Mouse (Mus musculus) layer of hippocampus, adult 2 months (tissue): Measurements from ENCODE around the gene Chn2. TPM values are rescaled to one million over a fixed set of nuclear protein-coding genes. Genes with fewer than 3 reads are reported as not detected.
"Not testable (repeated sequence)": the region's sequence is repeated elsewhere in the genome, so short reads cannot be mapped to it uniquely, and the experiment has no call there.

Experiments
- DNase-seq, 2 experiments: peaks; one replicate each; pipeline ENCODE4 v3.0.0; 2022; ENCODE audit warnings: low spot score in 2 of 2
- H3K27ac ChIP-seq: fragments of 200-600 bp; 2 replicates; pipeline ENCODE4 v1.8.1; 2022
- H3K4me3 ChIP-seq: fragments of 200-600 bp; 2 replicates; pipeline ENCODE4 v1.8.1; 2022; ENCODE audit warnings: mild to moderate bottlenecking
- CTCF ChIP-seq: fragments of 200-600 bp; conservative IDR thresholded peaks from 2 replicates; pipeline ENCODE4 v1.8.1; 2022; ENCODE audit warnings: antibody characterized with exemption, mild to moderate bottlenecking, moderate library complexity
- total RNA-seq, 2 experiments: library from RNA; stranded (reverse); gene quantifications; 2 replicates each; pipeline ENCODE4 v1.2.3; 2021

The Chn2 gene
- total RNA-seq, 2 experiments from 2014 or later: 16.0 to 19.7 TPM

- TF ChIP-seq CTCF: no peak
- Histone ChIP-seq H3K4me3 (no peak overlapping the region), H3K27ac (0 out of 2 replicates have a peak overlapping the region, but pooled peaks have one; percentile 6)
- DNase-seq: peak in 1 of 2 experiments; percentile 10
Measured at GRCm38 (mm10) chr6:54162786-54163185, 123.4 kb downstream of the Chn2 start.

GRCm38 (mm10) chr6:54163702-54164101 is 124.3 kb downstream of the Chn2 start:
- no peak for TF ChIP-seq CTCF
- H3K27ac ChIP-seq: no peak overlapping the region
- no peak overlapping the region for H3K4me3 ChIP-seq
- no peak for DNase-seq

GRCm38 (mm10) chr6:54164777-54165176 is 125.4 kb downstream of the Chn2 start:
- Histone ChIP-seq H3K4me3 (no peak overlapping the region), H3K27ac (no peak overlapping the region)
- peak; percentile 80 for TF ChIP-seq CTCF
- DNase-seq: peak in 1 of 2 experiments; percentile 39

- H3K27ac ChIP-seq: no peak overlapping the region
- DNase-seq: no peak
- H3K4me3 ChIP-seq: no peak overlapping the region
- no peak for TF ChIP-seq CTCF
Measured at GRCm38 (mm10) chr6:54165246-54165645, 125.9 kb downstream of the Chn2 start.

- Histone ChIP-seq H3K27ac (no peak overlapping the region), H3K4me3 (no peak overlapping the region)
- no peak for DNase-seq
- no peak for TF ChIP-seq CTCF
Measured at GRCm38 (mm10) chr6:54165863-54166262, 126.5 kb downstream of the Chn2 start.

- no peak for TF ChIP-seq CTCF
- no peak for DNase-seq
- H3K27ac ChIP-seq: no peak overlapping the region
Measured at GRCm38 (mm10) chr6:54166991-54167546, 127.7 kb downstream of the Chn2 start.

GRCm38 (mm10) chr6:54170286-54170894 is 131.0 kb downstream of the Chn2 start:
- TF ChIP-seq CTCF: no peak
- H3K27ac ChIP-seq: no peak overlapping the region
- no peak overlapping the region for H3K4me3 ChIP-seq
- no peak for DNase-seq

More at GRCm38 (mm10) chr6:54166991-54167546, 127.7 kb downstream of the Chn2 start:
- H3K4me3 ChIP-seq: no peak overlapping the region

- no peak for DNase-seq
- TF ChIP-seq CTCF: no peak
- no peak overlapping the region for H3K4me3 ChIP-seq
- H3K27ac ChIP-seq: no peak overlapping the region
Measured at GRCm38 (mm10) chr6:54171385-54171784, 132.0 kb downstream of the Chn2 start.

GRCm38 (mm10) chr6:54175473-54176215 is 136.3 kb downstream of the Chn2 start:
- no peak for DNase-seq
- no peak overlapping the region for H3K27ac ChIP-seq
- H3K4me3 ChIP-seq: no peak overlapping the region
- TF ChIP-seq CTCF: no peak

GRCm38 (mm10) chr6:54177081-54177480 is 137.7 kb downstream of the Chn2 start:
- H3K4me3 ChIP-seq, H3K27ac ChIP-seq, DNase-seq: not testable (repeated sequence)

- no peak overlapping the region for H3K27ac ChIP-seq
- no peak for TF ChIP-seq CTCF
- no peak for DNase-seq
- H3K4me3 ChIP-seq: no peak overlapping the region
Measured at GRCm38 (mm10) chr6:54179056-54179873, 139.9 kb downstream of the Chn2 start.

- Histone ChIP-seq H3K27ac (no peak overlapping the region), H3K4me3 (no peak overlapping the region)
- no peak for TF ChIP-seq CTCF
- DNase-seq: no peak
Measured at GRCm38 (mm10) chr6:54179874-54180212, 140.5 kb downstream of the Chn2 start.
